Mouse (Mus musculus): ENCODE data around the gene Crabp2.

The Crabp2 gene

DNA sequence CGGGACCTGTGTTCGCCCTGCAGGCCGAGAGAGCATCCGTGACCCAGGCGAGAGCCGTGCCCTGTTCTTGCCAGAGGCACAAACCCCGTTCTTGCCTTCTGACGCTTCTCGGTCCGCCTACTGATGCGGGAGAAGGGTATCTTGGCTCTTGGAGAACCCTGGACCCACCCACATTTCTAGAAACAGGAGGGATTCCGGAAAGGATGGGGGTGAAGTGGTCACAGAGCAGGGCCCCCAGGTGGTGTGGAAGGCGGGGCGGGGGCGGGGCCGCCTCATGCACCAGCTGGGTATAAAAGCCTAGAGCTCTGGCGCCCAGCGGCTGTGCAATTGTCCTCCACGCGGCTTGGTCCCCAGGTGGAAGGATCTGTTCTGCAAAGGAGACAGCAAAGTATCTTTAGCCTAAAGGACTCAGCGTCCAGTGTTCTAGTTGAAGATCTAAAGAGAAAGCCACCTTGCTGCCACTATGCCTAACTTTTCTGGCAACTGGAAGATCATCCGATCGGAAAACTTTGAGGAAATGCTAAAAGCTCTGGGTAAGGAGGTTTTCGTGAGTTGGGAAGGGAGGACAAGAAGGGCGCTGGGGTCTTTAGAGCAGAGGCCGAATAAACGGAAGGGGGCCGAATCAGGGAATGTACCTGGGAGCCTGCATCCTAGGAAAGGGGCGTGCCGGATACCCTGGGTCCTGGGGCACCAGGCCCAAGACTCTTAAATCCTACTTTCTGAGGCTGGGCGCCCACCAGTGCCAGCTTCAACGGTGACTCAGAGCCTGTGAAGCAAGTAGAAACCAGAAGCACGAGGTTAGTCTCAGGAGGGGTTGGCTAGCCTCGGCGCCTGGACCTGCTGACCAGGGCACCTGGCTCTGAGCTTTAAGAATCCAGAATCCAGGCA is at the start of gene Crabp2:
TSS of gene Crabp2 (plus strand) at position 289 of the 888 bp plus-strand sequence.
- DNase-seq (ENCODE audit: low spot score in 2 of 2), result no peak

DNA sequence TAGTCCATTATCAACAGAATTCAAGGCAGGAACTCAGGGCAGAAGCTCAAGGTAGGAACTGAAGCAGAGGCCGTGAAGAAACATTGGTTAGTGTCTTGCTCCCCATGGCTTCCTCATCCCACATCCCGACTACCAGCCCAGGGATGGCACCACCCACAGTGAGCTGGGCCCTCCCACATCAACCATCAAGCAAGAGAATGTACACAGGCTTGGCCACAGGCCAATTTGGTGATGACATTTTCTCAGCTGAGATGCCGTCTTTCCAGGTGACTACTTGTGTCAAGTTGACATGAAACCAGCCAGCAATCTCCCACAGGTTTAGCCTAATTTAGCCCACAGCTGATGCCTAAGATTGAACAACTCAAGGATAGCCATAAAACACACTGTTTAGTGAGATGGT is 49.2 kb upstream of the Crabp2 start:
- peak; percentile 47 to 67 for DNase-seq (ENCODE audit: low spot score in 2 of 2)

DNA sequence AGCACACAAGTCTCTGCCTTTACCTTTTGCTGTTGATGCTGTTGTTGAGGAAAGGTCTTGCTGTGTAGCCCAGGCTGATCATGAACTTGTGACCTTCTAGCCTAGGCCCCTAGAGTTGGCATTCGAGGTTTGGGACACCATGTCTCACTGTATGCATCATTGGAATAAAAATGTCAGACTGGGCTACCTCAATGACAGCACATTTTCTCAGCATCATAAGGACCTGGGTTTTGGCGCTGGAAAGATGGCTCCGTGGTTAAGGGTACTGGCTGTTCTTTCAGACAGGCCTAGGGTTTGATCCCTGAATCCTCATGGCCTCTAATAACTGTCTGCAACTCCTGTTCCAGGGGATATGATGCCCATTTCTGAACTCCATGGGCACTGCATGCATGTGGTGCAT is 48.7 kb upstream of the Crabp2 start:
- DNase-seq (ENCODE audit: low spot score in 2 of 2), result no peak

DNA sequence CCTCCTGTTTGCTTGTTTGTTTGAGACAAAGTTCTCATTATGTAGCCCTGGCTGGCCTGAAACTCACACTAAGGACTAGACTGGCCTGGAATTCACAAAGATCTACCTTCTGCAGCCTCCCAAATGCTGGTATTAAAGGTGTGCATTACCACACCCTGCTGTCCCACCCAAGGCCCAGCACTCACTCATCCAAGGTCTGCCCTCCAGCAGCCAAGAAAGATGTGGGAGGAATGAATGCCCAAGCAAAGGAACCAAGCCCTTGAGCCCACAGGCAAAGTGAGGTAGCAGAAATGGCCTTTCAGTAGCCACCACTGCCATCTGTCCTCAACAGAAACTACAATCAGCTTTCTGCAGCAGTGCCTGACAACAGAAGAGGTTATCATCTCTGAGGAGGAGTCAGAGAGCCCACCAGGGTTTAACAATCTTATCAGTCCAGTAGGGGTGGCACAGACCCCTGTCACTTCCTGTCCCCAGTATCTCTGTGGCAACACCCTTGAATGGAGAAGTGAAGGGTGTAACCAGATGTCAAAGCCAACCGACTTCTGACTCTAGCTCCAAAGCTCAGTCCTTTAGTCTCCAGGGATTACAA is 47.3 kb upstream of the Crabp2 start:
- DNase-seq (ENCODE audit: low spot score in 2 of 2), result peak; percentile 65 to 71

DNA sequence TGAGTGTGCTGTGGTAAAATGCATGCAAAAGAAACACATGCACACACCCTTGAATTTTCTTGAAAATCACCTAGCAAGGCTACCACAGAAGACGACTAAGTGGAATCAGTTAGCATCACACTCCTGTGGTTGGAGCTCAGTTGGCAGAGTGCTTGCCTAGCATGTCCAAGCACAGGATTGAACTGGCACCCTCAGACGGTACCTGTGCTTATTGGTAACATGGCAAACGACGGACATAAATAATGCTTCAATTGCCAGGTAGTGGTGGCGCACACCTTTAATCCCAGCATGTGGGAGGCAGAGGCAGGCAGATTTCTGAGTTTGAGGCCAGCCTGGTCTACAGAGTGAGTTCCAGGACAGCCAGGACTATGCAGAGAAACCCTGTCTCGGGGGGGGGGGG is 46.5 kb upstream of the Crabp2 start:
- peak in 1 of 2 experiments; percentile 63 for DNase-seq (ENCODE audit: low spot score in 2 of 2)

DNA sequence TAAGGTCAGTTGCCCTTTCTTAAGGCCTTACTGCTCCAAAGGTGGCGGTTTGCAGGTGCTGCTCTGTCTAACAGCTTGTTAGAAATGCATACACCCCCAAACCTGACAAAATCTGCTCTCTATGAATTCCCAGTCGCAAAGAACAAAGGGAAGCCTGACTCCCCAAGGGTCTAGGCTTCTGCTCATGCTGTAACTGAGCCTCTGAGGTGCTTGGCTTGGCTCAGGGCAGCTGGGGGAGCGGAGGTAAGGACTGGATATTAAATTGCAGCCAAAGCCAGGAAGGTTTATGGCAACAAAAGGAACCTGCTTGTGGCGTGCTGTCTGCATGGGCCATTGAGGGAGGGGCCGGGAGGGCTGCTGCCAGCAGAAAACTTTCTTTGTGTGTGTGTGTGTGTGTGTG is 44.6 kb upstream of the Crabp2 start:
- DNase-seq (ENCODE audit: low spot score in 2 of 2), result peak in 1 of 2 experiments; percentile 62

DNA sequence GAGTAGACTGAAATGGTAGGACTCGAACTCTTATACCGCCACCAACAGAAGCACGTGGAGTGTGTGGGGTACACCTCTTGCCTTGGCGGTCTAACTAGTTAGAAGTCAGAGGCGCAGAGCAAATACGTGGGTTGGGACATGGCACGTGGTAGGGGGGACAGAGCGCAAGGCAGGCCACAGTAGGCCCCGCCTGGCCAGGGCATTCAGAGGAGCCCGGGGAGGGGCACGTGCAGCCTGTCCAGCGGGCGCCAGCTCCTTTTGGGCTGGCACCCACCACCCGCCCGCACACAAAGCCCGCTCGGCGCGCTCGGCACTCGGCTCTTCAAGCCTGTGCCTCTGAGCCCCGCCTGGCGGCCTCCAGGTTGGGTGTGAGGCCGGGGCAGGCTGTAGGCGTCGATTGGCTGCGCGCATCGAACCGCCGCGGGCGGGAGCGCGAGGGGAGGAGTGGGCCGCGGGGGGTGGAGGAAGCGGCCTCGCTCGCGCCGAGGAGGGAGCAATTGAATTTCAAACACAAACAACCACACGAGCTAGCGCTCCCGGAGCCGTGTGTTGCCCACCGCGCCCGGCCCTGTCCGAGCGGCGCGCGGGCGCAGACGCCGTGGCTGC is 42.5 kb upstream of the Crabp2 start, which contains the start of gene Hdgf:
TSS of gene Hdgf (plus strand) at position 442 of the 606 bp plus-strand sequence.
- DNase-seq (ENCODE audit: low spot score in 2 of 2), result peak; percentile 93 to 97

DNA sequence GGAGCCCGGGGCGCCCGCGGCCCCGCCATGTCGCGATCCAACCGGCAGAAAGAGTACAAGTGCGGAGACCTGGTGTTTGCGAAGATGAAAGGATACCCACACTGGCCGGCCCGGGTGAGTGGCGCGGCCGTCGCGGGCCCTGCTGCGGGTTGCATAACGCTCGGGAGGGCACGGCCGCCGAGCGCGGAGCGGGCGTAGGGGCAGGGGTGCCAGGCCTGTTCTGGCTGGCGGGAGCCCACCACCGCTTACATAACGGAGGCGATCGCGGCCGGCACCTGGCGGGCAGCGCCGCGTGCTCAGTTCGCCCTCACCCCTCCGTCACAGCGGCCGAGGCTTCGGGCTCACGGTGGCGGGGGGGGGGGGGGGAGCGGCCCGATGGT is 41.9 kb upstream of the Crabp2 start:
- DNase-seq (ENCODE audit: low spot score in 2 of 2), result peak; percentile 45 to 83

DNA sequence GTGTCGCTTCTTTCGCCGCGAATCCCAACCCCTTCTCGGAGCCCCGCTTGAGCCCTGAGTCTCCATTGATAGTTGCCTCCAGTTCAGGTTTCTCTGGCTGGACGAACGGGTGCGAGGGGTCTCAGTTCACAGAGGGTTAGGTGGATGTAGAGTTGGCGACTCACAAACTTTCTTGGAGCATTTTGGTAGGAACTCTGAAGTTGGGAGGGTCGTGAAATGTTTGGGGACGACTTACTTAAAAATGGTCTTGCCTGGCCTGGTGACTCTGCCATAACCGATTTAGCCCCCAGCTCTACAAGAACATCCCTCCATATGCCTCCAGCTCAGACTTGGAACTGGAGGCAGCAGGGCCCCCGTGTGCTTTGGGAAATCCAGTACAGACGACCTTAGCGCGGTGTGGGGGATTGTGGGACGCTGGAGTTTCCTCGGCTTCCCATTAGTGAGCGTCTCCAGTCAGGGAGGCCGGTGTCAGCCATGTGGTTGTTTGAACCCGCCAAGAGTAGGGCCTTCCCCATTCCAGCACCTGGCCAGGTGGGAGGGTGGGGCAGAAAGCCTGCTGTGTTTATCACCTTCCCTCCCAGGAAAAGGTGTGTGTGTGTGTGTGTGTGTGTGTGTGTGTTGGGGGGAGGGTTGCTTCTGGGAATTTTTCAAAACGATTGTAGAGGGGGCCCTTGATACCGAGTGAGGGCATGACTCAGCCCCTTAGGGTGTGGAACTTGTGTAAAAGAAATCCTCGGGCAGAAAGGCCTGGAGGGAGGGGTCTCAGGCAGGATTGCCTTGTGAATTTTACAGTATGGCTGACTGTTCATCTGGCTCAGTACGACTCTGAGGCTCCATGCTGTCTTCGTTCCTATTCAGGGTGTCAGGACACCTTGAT is 41.2 kb upstream of the Crabp2 start:
- peak; percentile 36 to 76 for DNase-seq (ENCODE audit: low spot score in 2 of 2)

DNA sequence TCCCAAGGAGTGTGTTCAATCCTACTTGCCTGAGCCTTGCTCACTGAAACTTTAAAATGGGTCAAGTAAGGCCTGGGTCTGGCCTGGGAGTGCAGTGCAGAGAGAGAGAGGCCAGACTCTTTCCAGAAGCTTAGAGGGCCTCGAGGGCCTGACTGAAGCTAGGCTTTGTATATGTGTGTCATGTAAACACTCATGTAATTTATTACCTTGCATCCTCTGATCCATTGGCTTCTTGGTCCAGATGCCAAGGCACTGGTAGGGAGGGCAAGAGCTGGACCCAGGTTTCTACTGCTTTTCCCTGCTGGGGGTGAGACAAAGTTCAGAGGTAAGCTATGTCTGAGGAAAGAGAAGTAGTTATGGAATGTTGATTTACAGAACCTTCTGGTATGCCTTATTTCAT is 40.6 kb upstream of the Crabp2 start:
- no peak for DNase-seq (ENCODE audit: low spot score in 2 of 2)

DNA sequence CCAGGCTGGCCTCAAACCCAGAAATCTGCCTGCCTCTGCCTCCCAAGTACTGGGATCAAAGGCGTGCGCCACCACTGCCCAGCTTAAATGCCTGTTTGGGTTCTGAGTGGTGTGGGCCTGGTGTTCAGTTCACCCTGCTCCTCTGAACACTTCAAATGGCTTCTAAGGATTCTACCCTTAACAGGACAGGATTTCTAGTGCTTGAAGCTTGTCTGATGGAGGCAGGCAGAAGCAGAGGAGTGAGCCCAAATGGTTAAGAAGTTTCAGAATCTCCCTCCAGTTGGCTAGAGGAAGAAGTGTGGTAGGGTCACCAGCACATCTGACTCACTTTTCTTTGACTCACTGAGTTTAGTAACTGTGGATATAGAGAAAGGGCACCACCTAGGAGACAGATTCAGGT is 39.1 kb upstream of the Crabp2 start:
- DNase-seq (ENCODE audit: low spot score in 2 of 2), result no peak

DNA sequence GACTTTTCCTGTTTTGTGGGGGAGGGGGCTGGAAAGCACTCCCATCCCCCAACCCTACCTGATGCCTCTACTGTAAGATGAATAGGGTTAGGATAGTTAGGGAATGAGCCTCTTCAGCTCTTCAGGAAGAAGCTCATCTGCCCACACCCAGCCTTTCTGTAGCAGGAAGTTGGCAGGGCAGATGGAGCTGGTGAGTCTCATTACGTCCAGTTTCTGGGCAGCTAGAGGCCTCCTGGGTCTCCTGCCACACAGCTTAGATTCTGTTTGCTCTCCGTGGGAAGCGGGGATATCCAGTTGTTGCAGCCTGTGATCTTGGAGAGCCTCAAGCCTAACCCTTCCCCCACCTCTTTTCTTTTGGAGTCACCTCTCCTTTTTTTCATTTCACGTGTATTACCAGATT is 38.6 kb upstream of the Crabp2 start:
- no peak for DNase-seq (ENCODE audit: low spot score in 2 of 2)

DNA sequence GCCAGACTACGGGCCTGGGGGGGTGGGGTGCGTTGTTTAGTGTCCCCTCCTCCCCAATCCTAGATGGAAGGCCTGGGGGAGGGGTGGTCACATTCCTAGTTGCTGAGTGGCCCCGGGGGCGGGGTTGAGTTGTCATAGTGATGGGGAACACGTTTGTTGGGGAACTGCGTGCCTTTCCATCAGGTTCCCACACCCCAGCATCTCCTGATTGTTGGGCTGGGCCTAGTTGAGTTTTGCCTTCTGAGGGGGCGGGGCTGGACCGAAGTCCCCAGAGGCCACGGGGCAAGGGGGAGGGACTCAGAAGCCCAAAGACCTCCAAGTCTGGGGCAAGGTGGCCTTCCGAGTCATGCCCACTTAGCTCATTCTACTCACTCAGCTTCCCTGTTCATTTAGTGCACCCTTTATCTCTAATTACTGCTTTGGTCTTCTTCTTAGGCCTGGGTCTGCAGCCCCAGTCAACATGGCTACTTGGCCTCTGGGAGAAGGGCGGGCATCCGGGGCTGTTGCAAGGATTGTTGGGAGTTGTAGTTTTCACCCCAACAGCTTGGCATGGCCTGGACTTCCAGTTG is 37.8 kb upstream of the Crabp2 start:
- DNase-seq (ENCODE audit: low spot score in 2 of 2), result peak; percentile 50 to 75

DNA sequence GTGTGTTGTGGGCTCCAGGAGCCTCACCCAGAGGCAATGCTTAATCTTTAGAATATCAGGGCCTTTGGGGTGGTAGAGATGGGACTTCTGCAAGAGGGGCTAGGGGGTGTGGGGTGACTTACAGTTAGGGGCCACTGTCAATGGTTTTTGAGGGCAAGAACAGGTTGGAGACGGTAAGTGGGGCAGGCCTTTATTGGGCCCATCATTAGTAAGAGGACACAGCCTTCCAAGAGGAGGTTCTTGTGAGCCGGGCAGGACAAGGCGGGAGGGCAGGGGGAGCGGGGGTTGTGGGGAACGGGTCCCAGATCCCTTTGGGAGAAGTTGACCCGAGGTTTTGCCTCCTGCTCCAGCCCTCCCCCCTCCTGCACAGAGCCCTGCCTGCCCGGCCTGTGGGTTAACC is 35.0 kb upstream of the Crabp2 start:
- DNase-seq (ENCODE audit: low spot score in 2 of 2), result no peak

DNA sequence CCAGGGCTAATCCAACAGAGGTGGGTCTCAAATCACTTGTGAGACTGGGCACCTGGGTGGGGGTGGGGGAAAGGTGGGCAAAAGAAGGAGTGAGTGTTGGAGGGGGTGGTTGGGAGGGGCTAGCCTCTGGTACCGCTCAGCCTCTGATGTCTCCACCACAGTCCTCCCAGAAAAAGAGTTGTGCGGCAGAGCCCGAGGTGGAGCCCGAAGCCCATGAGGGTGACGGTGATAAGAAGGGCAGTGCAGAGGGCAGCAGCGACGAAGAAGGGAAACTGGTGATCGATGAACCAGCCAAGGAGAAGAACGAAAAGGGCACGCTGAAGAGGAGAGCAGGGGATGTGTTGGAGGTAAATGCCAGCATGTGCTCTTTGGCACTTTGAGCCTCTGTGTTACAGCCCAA is 34.6 kb upstream of the Crabp2 start:
- DNase-seq (ENCODE audit: low spot score in 2 of 2), result no peak

DNA sequence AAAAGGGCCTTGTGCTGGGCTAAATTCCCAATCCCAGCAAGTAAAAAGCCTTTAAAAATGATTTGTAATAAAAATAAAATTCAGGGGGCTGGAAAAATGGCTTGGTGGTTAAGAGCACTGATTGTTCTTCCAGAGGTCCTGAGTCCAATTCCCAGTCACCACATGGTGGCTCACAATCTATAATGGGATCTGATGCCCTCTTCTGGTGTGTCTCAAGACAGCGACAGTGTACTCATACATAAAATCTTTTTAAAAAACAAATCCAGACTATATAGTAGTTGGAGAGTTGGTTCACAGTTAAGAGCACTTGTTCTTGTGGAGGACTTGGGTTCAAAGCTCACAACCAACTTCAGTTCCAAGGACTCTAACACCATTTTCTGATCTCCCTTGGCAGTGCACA is 31.5 kb upstream of the Crabp2 start:
- DNase-seq (ENCODE audit: low spot score in 2 of 2), result no peak

DNA sequence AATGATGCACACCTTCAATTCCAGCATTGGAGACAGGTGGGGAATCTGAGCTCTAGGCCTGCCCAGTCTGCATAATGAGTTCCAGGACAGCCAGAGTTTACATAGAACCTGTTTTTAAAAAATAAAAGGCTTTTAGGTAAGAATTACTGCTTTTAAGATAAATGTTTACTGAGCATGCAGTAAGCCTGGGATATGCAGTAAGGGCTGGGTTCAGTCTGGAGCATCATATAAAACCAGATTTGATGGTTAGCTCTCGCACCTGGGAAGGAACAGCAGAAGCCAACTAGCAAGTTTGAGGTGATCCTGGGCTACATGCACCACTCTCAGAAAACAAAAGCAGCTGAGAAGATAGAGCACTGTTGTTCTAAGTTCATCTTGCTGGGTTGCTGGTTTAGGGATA is 29.9 kb upstream of the Crabp2 start:
- no peak for DNase-seq (ENCODE audit: low spot score in 2 of 2)

DNA sequence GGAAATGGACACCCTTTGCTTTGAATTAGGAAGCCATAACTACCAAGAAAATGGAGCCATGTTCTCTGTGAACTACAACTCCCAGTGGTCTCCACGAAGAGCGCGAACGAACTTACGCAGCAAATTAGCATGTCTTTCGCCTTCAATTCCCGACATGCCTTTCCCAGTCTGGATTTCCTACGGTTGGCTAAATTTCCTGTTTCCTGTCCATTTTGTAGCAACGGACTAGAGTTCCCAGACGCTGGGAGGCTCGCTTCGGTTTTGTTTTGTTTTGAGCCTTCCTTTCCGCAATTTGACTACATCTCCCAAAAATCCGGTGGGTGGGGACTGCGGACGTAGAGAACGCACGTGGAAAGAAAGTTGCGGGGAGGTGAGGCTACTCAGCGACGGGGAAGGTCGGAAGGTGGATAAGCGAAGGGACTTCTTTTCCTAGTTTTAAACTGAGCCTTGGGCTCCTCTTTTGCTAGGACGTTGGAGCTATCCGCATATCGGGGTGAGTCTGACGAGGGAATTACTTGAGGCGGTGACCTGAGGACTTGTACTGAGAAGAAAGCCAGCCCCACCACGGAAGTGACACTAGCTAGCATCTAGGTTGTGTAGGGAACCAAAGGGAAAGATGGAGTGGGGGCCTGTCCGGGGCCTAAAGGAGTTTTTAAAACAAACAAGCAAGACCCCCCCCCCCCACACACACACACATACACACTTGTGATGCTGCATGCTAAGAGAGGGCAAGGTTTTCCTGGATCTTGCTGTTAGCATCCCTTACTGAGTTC is 28.9 kb upstream of the Crabp2 start, which contains the start of gene Mrpl24:
TSS of gene Mrpl24 (plus strand) at position 171 of the 773 bp plus-strand sequence.
- DNase-seq (ENCODE audit: low spot score in 2 of 2), result peak; percentile 67 to 72

DNA sequence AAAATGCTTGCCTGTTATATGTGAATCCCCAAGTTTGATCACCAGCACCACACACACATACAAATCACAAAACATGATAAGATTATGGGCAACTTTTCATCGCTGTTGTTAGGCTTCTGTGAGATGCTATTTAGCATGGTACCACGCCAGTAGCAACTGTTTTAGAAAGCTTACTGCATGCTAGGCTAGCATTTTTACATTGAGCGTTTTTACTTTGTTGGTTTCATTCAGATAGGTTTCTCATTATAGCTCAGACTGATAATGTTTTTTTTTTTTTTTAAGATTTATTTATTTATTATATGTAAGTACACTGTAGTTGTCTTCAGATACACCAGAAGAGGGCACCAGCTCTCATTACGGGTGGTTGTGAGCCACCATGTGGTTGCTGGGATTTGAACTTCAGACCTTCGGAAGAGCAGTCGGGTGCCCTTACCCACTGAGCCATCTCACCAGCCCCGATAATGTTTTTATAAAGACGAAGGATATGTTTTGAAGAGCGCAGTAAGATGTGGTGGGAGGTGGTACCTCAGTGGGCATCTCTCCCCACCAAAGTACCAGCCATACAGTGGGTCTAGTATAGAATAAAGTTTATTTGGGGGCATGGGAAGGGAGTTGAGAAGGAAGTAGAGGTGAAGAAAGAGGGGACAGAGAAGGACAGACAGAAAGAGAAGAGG is 28.1 kb upstream of the Crabp2 start:
- no peak for DNase-seq (ENCODE audit: low spot score in 2 of 2)

DNA sequence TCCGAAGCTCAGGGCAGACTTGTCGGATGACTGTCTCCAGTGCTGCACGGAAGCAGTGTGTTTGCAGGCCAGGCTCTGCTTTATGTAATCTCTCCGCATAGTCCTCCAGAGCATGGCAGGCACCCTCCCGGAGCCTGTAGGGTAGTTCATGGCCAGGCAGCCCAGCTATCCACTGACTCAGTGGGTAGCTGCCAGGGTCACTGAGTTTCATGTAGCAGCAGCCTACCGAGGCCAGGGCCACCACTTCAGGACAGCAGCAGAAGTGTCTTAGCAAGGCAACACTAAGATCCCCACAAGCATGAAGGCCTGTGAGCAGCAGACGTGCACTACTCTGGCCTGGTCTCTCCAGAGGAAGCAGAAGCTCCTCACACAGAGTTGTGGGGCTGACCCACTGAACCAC is 23.5 kb upstream of the Crabp2 start:
- no peak for DNase-seq (ENCODE audit: low spot score in 2 of 2)

All from spleen, postnatal 4 days (tissue).